Mouse (Mus musculus) c-Kit-positive CD71-positive TER-119-negative erythroid progenitor cells, embryonic 14.5 days (primary cell): Measurements from ENCODE around the gene Oxsm.

Source experiments
- DNase-seq: peaks from one replicate; pipeline ENCODE4 v3.0.0-alpha.2; 2013; ENCODE audit warnings: low read depth

Gene Oxsm

DNA sequence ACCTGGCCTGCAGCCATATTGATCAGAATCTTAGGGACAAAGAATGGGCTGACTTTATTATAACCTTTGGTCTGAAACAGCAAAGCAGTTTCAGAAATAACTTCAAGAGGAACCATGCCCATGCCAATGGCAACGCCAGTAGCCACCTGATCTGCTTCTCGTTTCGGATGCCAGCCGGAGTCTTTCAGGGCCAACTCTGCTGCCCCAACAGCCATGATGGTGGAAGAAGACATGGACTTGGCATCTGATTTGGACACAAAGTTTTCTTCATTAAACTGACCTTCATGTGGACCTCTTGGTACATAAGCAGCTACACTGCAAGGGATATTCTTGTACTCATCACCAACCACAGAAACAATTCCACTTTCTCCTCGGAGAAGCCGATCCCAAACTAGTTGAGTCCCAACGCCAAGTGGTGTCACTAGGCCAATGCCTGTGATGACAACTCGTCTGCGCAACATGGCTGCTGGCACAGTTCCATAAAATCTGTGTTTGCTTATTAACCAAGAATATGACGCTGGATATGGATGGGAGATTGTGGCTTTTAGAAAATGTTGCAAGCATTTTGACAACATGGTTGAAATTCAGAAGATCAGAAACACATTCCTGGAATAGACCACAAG, 7.3 kb downstream of the Oxsm start:
- no peak for DNase-seq

GRCm38 (mm10) chr14:16236466-16236865, 13.1 kb downstream of the Oxsm start:
- DNase-seq: no peak

DNA sequence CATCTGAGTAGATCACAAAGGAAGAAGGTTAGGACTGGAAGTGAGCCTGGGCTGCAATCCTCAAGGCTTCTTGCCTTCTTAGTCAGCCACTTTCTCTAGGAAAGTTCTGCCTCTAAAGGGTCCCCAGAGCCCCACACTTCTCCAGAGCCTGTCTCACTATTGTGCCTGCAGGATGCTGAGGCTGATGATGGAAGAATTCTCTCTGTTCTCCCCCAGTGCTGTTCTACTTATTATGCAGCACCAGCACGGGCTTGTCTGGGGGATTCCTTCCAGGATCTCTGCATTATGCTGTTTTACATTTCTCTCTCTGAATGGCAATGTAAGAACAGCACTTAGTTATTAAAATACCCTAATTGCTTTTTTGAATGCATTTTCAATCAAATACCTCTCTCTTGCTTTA, 16.1 kb downstream of the Oxsm start:
- DNase-seq: no peak

DNA sequence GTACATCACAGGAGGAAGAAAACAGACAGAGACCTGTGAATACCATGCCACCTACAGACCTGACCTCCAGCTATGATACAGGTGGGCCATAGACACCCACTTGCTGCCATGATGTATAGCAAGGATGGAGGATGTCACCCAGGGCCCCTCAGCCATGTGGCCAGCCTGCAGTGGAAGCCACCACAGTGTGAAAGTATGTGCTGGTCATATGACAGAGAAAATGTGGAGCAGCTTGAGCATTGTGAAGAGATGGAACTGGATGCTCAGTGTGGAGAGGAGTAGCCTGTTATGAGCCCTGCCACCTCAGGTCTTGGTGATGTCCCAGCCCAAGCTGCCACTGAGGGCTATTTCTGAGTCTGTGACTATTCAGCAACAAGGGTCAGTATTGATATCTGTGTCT, 19.0 kb downstream of the Oxsm start:
- no peak for DNase-seq

DNA sequence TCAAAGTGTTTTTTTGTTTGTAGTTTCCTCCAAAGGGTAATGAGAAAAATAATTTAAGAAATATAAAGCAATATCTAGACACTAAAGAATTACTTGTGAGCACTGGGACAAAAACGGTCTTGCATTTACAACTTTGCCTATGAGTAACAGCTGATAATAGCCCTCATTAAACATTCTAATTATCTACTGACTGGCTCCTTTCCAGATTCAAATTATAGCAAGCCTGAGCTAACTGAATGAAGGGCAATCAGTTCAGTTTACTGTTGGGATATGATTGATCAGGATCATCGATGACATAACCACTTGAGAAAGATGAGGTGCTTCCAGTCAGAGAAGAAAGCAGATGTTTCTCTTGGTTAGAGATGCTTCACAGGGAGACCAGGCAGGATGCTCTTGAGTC, 20.2 kb downstream of the Oxsm start:
- no peak for DNase-seq

- DNase-seq: peak; percentile 22
Measured at GRCm38 (mm10) chr14:16219015-16219414, 30.6 kb downstream of the Oxsm start.

DNA sequence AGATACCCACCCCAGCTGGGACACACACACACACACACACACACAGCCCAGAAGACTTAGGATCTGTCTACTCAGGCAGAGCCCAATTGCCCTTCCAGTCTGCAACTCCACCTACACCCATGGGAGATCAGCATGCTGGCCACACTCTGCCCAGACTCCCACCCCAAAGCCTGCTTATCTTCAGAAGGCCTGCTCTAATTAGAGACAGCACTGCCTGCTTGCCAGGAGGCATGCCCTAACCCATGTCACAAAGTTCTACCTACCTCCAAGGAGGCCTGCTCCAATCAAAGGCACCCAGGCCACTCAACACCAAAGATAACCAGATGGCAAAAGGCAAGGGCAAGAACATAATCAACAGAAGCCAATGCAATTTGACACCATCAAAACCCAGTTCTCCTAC, 41.9 kb downstream of the Oxsm start:
- no peak for DNase-seq

- DNase-seq: no peak
Measured at GRCm38 (mm10) chr14:16201673-16202072, 47.9 kb downstream of the Oxsm start.

DNA sequence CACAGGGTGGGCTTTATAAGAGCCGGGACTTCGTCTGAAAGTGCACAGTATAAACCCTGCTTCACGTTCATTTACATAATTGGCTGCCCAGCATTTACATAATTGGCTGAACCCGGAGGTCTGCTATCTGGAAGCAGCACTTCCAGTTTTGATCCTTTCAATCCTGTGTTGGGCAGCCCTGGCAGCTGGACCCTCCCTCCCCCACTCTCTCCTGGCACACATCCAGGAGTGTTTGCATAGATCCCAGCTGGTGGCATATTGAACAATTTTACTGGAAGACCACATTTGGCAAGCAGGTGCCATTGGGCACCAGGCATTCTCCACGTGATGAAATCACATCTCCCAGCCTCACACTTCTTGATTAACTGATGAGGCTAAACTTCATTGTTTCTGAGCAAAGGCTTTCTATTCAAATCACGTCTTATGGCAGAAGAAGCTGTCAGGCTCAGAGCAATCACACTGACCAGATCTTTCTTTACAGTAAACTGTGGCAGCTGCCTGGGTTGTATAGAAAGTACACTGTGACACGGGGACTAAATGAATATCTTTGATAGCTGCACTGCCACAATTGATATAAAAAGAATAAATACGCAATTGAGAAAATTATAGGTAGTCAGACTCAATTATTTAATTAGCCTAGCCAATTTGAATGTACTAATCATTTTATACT, 48.5 kb downstream of the Oxsm start:
- no peak for DNase-seq

GRCm38 (mm10) chr14:16200220-16200912, 49.2 kb downstream of the Oxsm start:
- no peak for DNase-seq

- DNase-seq: no peak
Measured at GRCm38 (mm10) chr14:16196518-16196917, 53.1 kb downstream of the Oxsm start.

DNA sequence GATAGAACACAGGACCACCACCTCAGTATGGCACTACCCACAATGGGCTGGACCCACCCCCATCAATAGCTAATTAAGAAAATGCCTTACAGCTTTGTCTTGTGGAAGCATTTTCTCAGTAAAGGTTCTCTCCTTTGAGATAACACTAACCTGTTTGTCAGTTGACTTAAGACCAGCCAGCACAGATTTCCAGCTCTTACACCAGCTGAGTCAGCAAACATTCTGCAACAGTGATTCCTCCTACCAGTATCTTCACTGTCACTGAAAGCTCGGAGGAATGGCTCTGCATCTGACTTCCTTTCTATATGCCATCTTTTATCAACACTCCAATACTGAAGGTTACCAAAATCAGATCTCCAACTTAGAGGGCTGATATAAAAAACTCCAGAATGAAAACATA, 54.1 kb downstream of the Oxsm start:
- DNase-seq: no peak

DNA sequence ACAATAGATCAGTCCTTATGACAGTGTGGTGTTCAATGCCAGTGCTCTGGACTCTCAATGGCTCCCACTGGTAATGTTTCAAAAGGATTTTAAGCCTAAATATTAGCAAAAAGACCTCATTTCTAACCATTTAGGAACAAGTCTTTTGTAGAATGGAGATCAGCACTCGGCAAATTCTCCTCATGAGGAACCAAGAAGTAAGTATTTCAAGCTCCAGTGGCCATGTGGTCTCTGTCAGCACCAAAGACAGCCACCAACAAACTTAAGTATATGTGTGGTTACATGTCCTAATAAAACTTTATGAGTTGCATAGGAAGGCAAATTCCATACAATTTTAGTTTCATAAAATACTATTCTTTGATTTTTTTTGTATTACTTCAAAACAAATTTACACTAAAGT, 55.5 kb downstream of the Oxsm start:
- DNase-seq: no peak

DNA sequence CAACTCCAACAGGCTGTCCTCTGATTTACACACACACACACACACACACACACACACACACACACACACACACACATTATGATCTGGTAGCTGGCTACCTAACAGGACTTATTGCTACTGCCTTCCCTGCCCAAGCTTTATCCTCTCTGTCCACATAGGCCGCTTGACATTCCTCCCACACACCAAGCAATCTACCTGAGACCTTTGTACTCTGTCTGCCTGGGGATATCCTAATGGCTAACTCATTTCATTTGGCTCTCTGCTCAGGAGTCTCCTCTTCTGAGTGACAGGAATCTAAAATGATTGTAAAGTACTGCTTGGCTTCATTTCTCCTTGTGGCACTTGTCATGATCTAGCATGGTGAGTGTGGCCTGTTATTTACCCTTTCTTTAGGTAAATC, 60.5 kb downstream of the Oxsm start:
- no peak for DNase-seq
